Mouse (Mus musculus) adrenal gland (tissue): Measurements from ENCODE around the gene Gm20441.
"Not testable (repeated sequence)": the region's sequence is repeated elsewhere in the genome, so short reads cannot be mapped to it uniquely, and the experiment has no call there.

ENCODE experiments used
- intact Hi-C: fragments of 180-260 bp; cut with DNase I; formaldehyde crosslinking; loops from one replicate; pipeline ENCODE4 v1.15.1; 2025

Gm20441 gene

DNA sequence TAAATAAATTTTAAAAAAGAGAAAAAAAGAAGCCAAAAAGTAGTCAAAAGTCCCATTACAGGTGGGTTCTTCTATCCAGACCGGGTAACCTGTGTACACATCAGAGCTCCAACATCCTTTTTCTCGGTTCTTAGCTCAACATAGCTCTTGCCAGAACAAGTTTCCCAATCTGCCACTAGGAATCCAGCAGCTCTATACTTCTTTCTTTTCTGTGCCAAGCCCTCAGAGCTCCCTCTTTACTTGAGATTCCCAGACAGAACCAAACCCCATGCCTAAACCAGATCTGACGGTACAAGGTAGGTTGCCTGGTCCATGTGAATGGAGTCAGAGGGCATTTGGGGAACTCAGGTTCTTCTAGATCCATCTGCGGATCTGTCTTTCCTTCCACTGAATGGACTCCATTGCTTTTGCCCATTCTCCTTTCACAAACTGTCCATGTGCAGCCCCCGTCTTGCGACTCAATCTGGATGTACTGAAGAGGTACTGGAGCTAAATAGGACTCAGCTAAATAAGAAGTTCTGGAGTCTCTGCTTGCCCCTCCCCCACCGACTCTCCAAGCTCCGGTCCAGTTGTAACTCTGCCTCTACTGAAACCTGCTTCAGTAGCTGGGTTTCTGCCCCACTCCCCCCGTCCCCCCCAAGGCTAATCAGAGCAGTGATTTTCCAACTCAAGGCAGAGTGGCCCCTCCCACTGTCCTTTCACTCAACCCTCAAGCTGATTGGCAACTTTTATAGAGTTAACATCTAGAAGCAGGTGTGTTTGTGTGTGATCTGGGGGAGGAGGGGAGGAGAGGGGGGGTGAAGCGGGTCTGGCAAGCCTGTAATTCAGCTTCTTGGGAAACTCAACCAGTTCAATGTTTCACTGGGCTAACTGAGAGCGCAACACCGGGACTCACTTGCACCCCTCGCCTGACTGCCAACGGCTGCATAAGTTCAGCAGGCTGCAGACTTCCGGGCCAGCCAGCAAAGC, 1.3 kb downstream of the Gm20441 start:
- intact Hi-C loops: loop anchor here (5.0 kb wide), 1 partner anchor 53 kb away; no protein-coding TSS in a partner anchor

DNA sequence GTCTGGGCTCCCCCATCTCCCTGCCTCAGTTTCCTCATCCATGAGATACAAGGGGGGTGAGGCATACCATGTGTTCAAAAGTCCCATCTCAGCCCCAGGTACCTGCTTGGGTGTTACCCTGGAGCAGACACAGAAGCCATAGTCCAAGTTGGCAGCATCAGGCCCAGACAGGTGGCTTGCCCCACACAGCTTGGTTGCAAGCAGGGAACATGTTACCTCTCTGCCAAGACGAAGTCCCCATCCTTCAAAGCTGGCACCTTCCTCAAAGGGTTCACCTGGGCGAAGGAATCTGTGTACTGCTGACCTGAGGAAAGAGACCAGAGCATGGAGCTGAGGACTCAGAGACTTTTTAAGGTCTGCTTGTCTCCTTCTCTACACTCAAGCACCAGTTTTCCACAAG, 2.9 kb downstream of the Gm20441 start:
- intact Hi-C loops: loop anchor here (5.0 kb wide), 1 partner anchor 54 kb away; no protein-coding TSS in a partner anchor

DNA sequence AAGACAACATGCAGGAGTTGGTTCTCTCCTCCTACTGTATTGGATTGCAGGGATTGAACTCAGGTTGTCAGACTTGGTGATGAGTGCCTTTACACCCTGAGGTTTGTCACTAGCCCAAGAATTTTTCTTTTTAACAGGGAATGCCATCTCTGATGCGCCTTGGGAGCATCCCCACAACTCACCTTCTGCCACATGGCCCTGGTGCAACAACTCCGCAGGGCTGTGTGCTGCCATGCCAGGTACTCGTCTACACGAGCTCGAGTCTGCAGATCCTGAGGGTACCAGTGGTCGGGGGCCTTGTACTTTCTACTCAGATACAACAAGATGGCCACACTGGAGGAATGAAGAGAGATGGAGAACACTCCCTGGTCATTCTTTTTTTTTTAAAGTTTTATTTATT, 4.2 kb downstream of the Gm20441 start:
- intact Hi-C loops: loop anchor here (5.0 kb wide), 1 partner anchor 56 kb away; no protein-coding TSS in a partner anchor

GRCm38 (mm10) chr10:75774587-75774986, 6.2 kb downstream of the Gm20441 start:
- intact Hi-C loops: no loop called here

GRCm38 (mm10) chr10:75774102-75774501, 6.7 kb downstream of the Gm20441 start:
- intact Hi-C loops: no loop called here

- intact Hi-C loops: no loop called here
Measured at GRCm38 (mm10) chr10:75772795-75773664, 7.7 kb downstream of the Gm20441 start, which contains the start of gene Ddt. Ddt (minus strand) TSS chr10:75773414.

- intact Hi-C loops: not testable (repeated sequence)
Measured at GRCm38 (mm10) chr10:75767756-75768155, 13.0 kb downstream of the Gm20441 start.

GRCm38 (mm10) chr10:75766856-75767255, 13.9 kb downstream of the Gm20441 start:
- intact Hi-C loops: no loop called here

DNA sequence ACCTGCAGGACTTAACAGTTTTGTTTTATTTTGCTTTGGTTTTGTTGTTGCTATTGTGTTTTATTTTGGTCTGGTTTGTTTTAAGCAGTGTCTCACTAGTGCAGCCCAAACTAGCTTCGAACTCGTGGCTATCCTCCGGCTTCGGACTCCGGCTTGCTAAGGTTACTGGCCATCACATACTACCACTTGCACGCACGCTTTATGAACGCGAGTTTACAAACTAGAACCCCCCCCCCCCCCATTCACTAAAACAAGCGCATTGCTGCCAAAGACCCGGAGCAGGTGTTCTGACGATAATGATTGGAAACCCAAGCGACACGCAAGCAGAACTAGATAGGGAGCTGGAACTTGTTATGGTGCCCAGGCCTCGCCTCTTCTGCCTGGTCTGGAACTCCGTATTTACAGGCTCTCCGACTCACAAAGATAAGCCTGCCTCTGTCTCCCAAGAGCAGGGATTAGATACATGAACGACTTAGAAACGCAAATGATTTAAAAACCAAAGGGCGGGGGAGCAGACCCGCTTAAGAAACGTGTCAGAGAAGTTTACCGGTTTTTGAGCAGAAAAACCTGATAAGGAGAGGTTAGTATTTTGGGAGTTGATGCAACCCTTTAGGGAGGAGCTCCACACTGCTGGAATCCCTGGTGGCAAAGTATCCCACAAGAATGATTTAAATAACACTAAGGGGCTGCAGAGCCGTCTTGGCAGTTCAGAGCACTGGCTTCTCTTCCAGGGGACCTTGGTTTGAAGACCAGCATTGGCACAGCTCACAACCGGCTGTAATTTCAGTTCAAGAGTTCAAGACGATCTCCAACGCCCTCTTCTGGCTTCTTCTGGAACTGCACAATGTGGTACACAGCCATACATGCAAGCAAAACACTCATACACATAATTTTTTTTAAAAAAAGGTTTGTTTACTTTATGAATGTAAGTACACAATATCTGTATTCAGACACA, 16.0 kb downstream of the Gm20441 start:
- intact Hi-C loops: no loop called here

GRCm38 (mm10) chr10:75763682-75764518, 16.9 kb downstream of the Gm20441 start, which contains the start of gene Cabin1:
Cabin1 (minus strand) TSS chr10:75764341.
- intact Hi-C loops: no loop called here

DNA sequence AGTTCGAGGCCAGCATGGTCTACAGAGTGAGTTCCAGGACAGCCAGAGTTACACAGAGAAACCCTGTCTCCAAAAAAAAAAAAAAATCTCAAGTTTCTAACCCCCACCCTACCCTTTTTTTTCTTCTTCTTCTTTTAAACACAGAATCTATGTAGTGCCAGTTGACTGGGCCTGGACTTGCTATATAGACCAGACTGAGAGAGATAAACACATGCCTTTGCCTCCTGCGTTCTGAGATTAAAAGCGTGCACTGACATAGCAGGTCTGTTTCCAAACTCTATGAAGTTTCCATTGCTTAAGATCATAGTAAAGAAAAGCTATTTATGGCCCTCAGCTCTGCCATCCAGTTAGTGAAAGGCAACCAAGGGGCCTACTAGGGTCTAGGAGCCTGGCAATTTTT, 18.3 kb downstream of the Gm20441 start:
- intact Hi-C loops: no loop called here

GRCm38 (mm10) chr10:75760311-75760710, 20.4 kb downstream of the Gm20441 start:
- intact Hi-C loops: no loop called here

DNA sequence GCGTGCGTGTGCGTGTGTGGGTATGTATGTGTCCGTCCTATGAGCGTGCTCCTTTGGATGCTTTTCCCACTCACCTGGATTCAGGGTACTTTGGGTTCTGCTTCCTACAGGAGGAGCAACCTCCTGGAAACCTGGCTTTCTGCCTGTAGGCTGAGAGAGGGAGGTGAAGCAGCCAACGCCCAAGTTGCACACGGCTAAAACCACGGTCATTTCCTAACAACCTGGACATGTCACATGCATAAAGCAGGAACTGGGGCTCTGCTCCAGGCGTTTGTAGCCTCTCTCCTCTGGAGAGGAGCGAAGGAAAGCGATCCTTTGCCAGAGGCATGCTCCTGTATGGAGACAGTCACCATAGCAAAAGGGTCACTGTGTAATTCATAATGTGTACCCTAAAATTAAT, 24.0 kb downstream of the Gm20441 start:
- intact Hi-C loops: no loop called here

GRCm38 (mm10) chr10:75744017-75744416, 36.7 kb downstream of the Gm20441 start:
- intact Hi-C loops: loop anchor here (1.0 to 5.0 kb wide), 2 partner anchors 109 to 208 kb away; partner anchors contain the start of gene Gm5134

GRCm38 (mm10) chr10:75743369-75743768, 37.4 kb downstream of the Gm20441 start:
- intact Hi-C loops: loop anchor here (5.0 kb wide), 1 partner anchor 209 kb away; the partner anchor contains the start of gene Gm5134

- intact Hi-C loops: loop anchor here (5.0 kb wide), 1 partner anchor 211 kb away; the partner anchor contains the start of gene Gm5134
Measured at GRCm38 (mm10) chr10:75740866-75741265, 39.9 kb downstream of the Gm20441 start.

DNA sequence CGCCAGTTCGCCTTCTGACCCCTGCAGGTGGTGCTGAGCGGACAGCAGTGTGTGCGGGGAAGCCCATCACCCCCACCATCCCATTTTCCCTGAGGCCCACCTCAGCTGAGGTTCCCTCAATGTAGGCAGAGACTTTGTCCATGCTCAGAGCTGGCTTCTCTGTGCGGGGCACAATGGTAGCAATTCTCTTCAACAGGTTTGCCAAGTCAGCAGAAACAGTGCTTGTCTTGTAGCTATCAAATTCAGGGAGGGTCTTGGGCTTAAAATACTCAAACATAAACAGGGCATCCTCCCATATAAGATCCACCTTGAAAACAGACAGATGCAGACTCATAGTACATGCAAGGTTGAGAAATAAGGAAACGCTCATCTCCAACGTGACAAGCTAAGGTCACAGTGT, 55.3 kb downstream of the Gm20441 start:
- intact Hi-C loops: no loop called here
